Mouse (Mus musculus): ENCODE data around the gene Cryga.
A peak's percentile ranks its signal among the peaks of the same experiment; 100 is the strongest.

The Cryga gene

GRCm38 (mm10) chr1:65103273-65103672 is at the start of gene Cryga:
TSS of gene Cryga (minus strand) at chr1:65103373.
- no peak for DNase-seq

- peak; percentile 19 for DNase-seq
These were observed 44.8 kb upstream of the Cryga start for GRCm38 (mm10) chr1:65147971-65148370.

GRCm38 (mm10) chr1:65147326-65147725 is 44.2 kb upstream of the Cryga start:
- DNase-seq = peak; percentile 74

GRCm38 (mm10) chr1:65146601-65147000 is 43.4 kb upstream of the Cryga start:
- peak; percentile 27 for DNase-seq

GRCm38 (mm10) chr1:65144783-65145182 is 41.6 kb upstream of the Cryga start:
- DNase-seq = no peak

- DNase-seq = no peak
These were observed 34.4 kb upstream of the Cryga start for GRCm38 (mm10) chr1:65137560-65137959.

GRCm38 (mm10) chr1:65132833-65133232 is 29.7 kb upstream of the Cryga start:
- no peak for DNase-seq

- no peak for DNase-seq
These were observed 28.5 kb upstream of the Cryga start for GRCm38 (mm10) chr1:65131671-65132070.

GRCm38 (mm10) chr1:65130226-65130625 is 27.1 kb upstream of the Cryga start:
- DNase-seq = peak; percentile 31

- peak; percentile 39 for DNase-seq
These were observed 26.5 kb upstream of the Cryga start for GRCm38 (mm10) chr1:65129634-65130180.

- DNase-seq = peak; percentile 60
These were observed 19.6 kb upstream of the Cryga start, which contains the start of gene D630023F18Rik for GRCm38 (mm10) chr1:65122574-65123372. TSS of gene D630023F18Rik (minus strand) at chr1:65123214.

GRCm38 (mm10) chr1:65119438-65119837 is 16.3 kb upstream of the Cryga start, which contains the start of gene Gm28845:
TSS of gene Gm28845 (minus strand) at chr1:65119558.
- no peak for DNase-seq

GRCm38 (mm10) chr1:65118150-65118913 is 15.2 kb upstream of the Cryga start:
- no peak for DNase-seq

GRCm38 (mm10) chr1:65113536-65114172 is 10.5 kb upstream of the Cryga start:
- peak; percentile 86 for DNase-seq

- DNase-seq = peak; percentile 94
These were observed 9.6 kb upstream of the Cryga start for GRCm38 (mm10) chr1:65112807-65113196.

- DNase-seq = no peak
These were observed 9.0 kb upstream of the Cryga start for GRCm38 (mm10) chr1:65112031-65112806.

- DNase-seq = peak; percentile 82
These were observed 6.7 kb upstream of the Cryga start for GRCm38 (mm10) chr1:65109756-65110435.

GRCm38 (mm10) chr1:65109196-65109595 is 6.0 kb upstream of the Cryga start:
- no peak for DNase-seq

GRCm38 (mm10) chr1:65107654-65108279 is 4.6 kb upstream of the Cryga start:
- no peak for DNase-seq

GRCm38 (mm10) chr1:65096953-65097352 is 6.2 kb downstream of the Cryga start:
- no peak for DNase-seq

GRCm38 (mm10) chr1:65091566-65091965 is 11.6 kb downstream of the Cryga start:
- DNase-seq = no peak
